Mouse (Mus musculus): ENCODE measurements around the gene Olfr901.

The Olfr901 gene

GRCm38 (mm10) chr9:38429155-38429554 lies at the start of gene Olfr901:
Olfr901 (plus strand) TSS chr9:38429455.
- in situ Hi-C loops (cut with MboI; ENCODE audit: low pct_unique_long_range_greater_than_20kb in 1 of 2, low sequenced_read_pairs in 2 of 2, unreplicated experiment in 1 of 2): no loop called here

DNA sequence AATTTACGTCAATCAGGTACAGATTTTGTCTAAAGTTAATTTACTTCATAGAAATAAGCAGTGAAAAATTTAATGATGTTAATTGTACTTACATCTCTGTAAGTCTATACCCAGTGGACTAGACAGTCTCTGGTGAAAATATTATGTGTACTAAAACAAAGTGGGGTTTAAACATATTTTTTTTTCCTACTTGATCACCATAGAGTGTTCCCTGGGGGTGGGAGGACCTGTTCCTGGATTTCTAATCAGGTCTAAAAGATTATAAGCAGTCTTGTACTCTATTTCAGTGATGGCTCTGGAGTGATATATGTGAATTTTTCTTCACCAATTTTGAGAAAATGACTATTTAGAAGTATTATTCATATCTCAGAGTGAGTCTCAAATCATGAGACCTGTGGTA lies 27.9 kb upstream of the Olfr901 start, which contains the start of gene Olfr147:
TSS of gene Olfr147 (plus strand) at position 301 of the 400 bp plus-strand sequence.
- in situ Hi-C loops (cut with MboI; ENCODE audit: low pct_unique_long_range_greater_than_20kb in 1 of 2, low sequenced_read_pairs in 2 of 2, unreplicated experiment in 1 of 2): loop anchor here in 1 of 2 experiments (25.0 kb wide), 1 partner anchor 236 kb away; no protein-coding TSS in a partner anchor

GRCm38 (mm10) chr9:38407502-38407901 lies 21.8 kb upstream of the Olfr901 start:
- in situ Hi-C loops (cut with MboI; ENCODE audit: low pct_unique_long_range_greater_than_20kb in 1 of 2, low sequenced_read_pairs in 2 of 2, unreplicated experiment in 1 of 2): loop anchor here in 1 of 2 experiments (25.0 kb wide), 1 partner anchor 230 kb away; no protein-coding TSS in a partner anchor

GRCm38 (mm10) chr9:38413502-38413901 lies 15.8 kb upstream of the Olfr901 start:
- in situ Hi-C loops (cut with MboI; ENCODE audit: low pct_unique_long_range_greater_than_20kb in 1 of 2, low sequenced_read_pairs in 2 of 2, unreplicated experiment in 1 of 2): loop anchor here in 1 of 2 experiments (25.0 kb wide), 1 partner anchor 224 kb away; no protein-coding TSS in a partner anchor

GRCm38 (mm10) chr9:38423801-38424200 lies 5.5 kb upstream of the Olfr901 start:
- in situ Hi-C loops (cut with MboI; ENCODE audit: low pct_unique_long_range_greater_than_20kb in 1 of 2, low sequenced_read_pairs in 2 of 2, unreplicated experiment in 1 of 2): loop anchor here in 1 of 2 experiments (25.0 kb wide), 1 partner anchor 214 kb away; no protein-coding TSS in a partner anchor

GRCm38 (mm10) chr9:38427026-38427425 lies 2.2 kb upstream of the Olfr901 start:
- in situ Hi-C loops (cut with MboI; ENCODE audit: low pct_unique_long_range_greater_than_20kb in 1 of 2, low sequenced_read_pairs in 2 of 2, unreplicated experiment in 1 of 2): no loop called here

- in situ Hi-C loops (cut with MboI; ENCODE audit: low pct_unique_long_range_greater_than_20kb in 1 of 2, low sequenced_read_pairs in 2 of 2, unreplicated experiment in 1 of 2): no loop called here
Observed at GRCm38 (mm10) chr9:38447352-38447751, 18.1 kb downstream of the Olfr901 start, which contains the start of gene Olfr902. Olfr902 (plus strand) TSS chr9:38447652.

- in situ Hi-C loops (cut with MboI; ENCODE audit: low pct_unique_long_range_greater_than_20kb in 1 of 2, low sequenced_read_pairs in 2 of 2, unreplicated experiment in 1 of 2): no loop called here
Observed at GRCm38 (mm10) chr9:38462844-38463243, 33.6 kb downstream of the Olfr901 start, which contains the start of gene Olfr904. Olfr904 (plus strand) TSS chr9:38463144.

DNA sequence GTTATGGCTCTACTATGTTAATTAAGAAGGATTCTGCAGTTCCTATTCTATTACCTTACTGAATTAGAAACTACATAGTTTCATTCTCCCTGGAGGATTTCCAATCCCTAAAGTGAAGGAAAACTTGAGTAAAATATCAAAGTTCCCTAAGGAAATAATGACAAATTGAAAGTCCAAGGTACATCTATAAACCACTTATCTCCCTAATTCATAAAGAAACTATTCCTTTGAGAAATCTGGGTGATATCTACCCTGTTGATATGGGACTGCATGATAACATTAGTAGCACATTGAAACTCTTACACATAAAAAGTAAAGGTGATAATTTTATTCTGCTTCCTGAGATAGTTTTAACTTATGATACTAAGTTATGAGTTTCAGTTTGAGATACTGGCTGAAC lies 41.6 kb downstream of the Olfr901 start, which contains the start of gene Olfr905:
TSS of gene Olfr905 (plus strand) at position 301 of the 400 bp plus-strand sequence.
- in situ Hi-C loops (cut with MboI; ENCODE audit: low pct_unique_long_range_greater_than_20kb in 1 of 2, low sequenced_read_pairs in 2 of 2, unreplicated experiment in 1 of 2): no loop called here
